In the genomic region with DNA sequence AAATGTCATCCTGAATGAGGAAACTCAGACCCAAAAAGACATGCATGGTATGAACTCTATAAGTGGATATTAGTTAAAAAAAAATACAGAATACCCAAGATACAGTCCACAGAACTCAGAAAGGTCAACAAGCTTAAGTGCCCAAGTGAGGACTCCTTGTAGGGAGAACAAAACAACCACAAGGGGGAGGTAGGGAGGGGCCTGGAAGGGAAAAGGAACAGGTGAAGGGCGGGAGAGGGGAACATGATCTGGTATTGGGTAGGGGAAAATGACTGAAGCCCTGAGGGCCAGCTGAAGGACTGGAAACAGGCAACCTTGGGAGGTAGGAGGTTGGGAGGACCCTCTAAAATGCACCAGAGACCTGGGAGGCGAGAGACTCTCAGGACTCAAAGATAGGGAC, we compare ENCODE assay signal across 21 mouse cellular contexts.
DNase-seq lines count a peak whose midpoint lies in the region; ATAC-seq and TF ChIP-seq lines count a peak whose summit lies in the region.
"Had no signal": no experiment of that assay in that cellular context is flagged by ENCODE, and none has a peak within 500 bp of the region (broad histone marks: within the 10 kb centered on the region; RNA-seq: fewer than 3 reads in every experiment).

No protein-coding gene starts in this region.

- TF ChIP-seq RAD21 in MEL (IDR thresholded peaks at IDR 0.05; ENCODE audit: low read depth, low read length) = no peak; the same call in 1 of the 2 replicates

- no peaks in the 10 kb centered on the region for H3K36me3 ChIP-seq in lung, postnatal 0 days (ENCODE audit: insufficient read depth, low read length)
- no peaks in the 10 kb centered on the region for H3K36me3 ChIP-seq in MEL (ENCODE audit: control insufficient read depth in 1 of 2, insufficient read depth in 2 of 2, low read length in 2 of 2)
- H3K36me3 ChIP-seq in liver, embryonic 12.5 days = no peaks in the 10 kb centered on the region
- no peaks in the 10 kb centered on the region for H3K36me3 ChIP-seq in thymus, adult 2 months (ENCODE audit: control insufficient read depth, insufficient read depth, low read length)
- H3K36me3 ChIP-seq: embryonic facial prominence, embryonic 12.5 days; lung, embryonic 15.5 days had no signal

- H3K9ac ChIP-seq in lung, postnatal 0 days (replicated peaks; ENCODE audit: low read depth) = no peak overlapping the region
- H3K9ac ChIP-seq in MEL (ENCODE audit: control insufficient read depth, low read depth, low read length, poor library complexity, severe bottlenecking) = no peak overlapping the region
- H3K9ac ChIP-seq in liver, embryonic 12.5 days = no peak overlapping the region
- H3K9ac ChIP-seq: embryonic facial prominence, embryonic 12.5 days; forebrain, embryonic 13.5 days; hindbrain, embryonic 15.5 days; lung, embryonic 15.5 days; neural tube, embryonic 12.5 days had no signal

- no peaks in the 10 kb centered on the region for H3K79me2 ChIP-seq in MEL (ENCODE audit: control insufficient read depth, insufficient read depth, low read length, poor library complexity)

- no peaks in the 10 kb centered on the region for H3K4me1 ChIP-seq in lung, postnatal 0 days (ENCODE audit: insufficient read depth, low read depth, low read length)
- H3K4me1 ChIP-seq in MEL (ENCODE audit: control insufficient read depth in 1 of 2, insufficient read depth in 2 of 2, low read length in 2 of 2) = no peaks in the 10 kb centered on the region
- peaks cover 24% of the 10 kb centered on the region for H3K4me1 ChIP-seq in liver, embryonic 12.5 days
- H3K4me1 ChIP-seq in thymus, adult 2 months (replicated peaks; ENCODE audit: control insufficient read depth, insufficient read depth, low read length) = no peaks in the 10 kb centered on the region
- H3K4me1 ChIP-seq: embryonic facial prominence, embryonic 12.5 days; forebrain, embryonic 13.5 days; hindbrain, embryonic 15.5 days; lung, embryonic 15.5 days; neural tube, embryonic 12.5 days had no signal

- no peak overlapping the region for H3K4me2 ChIP-seq in lung, postnatal 0 days (replicated peaks; ENCODE audit: low read depth, low read length)
- no peak overlapping the region for H3K4me2 ChIP-seq in liver, embryonic 12.5 days
- H3K4me2 ChIP-seq: embryonic facial prominence, embryonic 12.5 days; forebrain, embryonic 13.5 days; hindbrain, embryonic 15.5 days; lung, embryonic 15.5 days; midbrain, embryonic 11.5 days; neural tube, embryonic 12.5 days had no signal

- 32% methylated on average over 2 of the region's 2 CpGs for WGBS in lung, postnatal 0 days
- WGBS in liver, embryonic 12.5 days (ENCODE audit: insufficient replicate concordance) = 53% methylated on average over 2 of the region's 2 CpGs
- 51% methylated on average over 2 of the region's 2 CpGs for WGBS in thymus, adult 2 months

- no peak for DNase-seq in lung, postnatal 0 days (ENCODE audit: low spot score)
- no peak for DNase-seq in lung, postnatal 4 days
- peak; percentile 23 for DNase-seq in MEL (ENCODE audit: low read depth, low spot score)
- no peak for DNase-seq in thymus, adult 2 months
- no peak for DNase-seq in adrenal gland, postnatal 36 days
- no peak for DNase-seq in T-cell, adult 2 months (ENCODE audit: low spot score)
- DNase-seq: cerebellum, adult 9-10 months; gastrocnemius, postnatal 10 days; heart, adult 18-20 months; heart, postnatal 4 days; kidney, adult 11 months; left cerebral cortex, postnatal 4 days; spleen, adult 18-20 months had no signal

- 0 out of 2 replicates have a peak, but pooled peaks have one; percentile 8 for TF ChIP-seq CTCF in lung, postnatal 0 days (IDR thresholded peaks at IDR 0.05)
- peak in 2 of 3 experiments; percentile 10 to 15; a peak in 1 of 6 replicates for TF ChIP-seq CTCF in MEL (IDR thresholded peaks at IDR 0.05 in 2 of 3, conservative IDR thresholded peaks at IDR 0.05 in 1 of 3; ENCODE audit: control insufficient read depth in 1 of 3, insufficient read depth in 1 of 3, low read depth in 2 of 3, low read length in 3 of 3, poor library complexity in 1 of 3, severe bottlenecking in 1 of 3)
- TF ChIP-seq CTCF in thymus, adult 2 months (IDR thresholded peaks at IDR 0.05; ENCODE audit: borderline replicate concordance, control insufficient read depth, extremely low read depth, insufficient read depth, low read length, poor library complexity) = no peak

- no peak overlapping the region for H3K27ac ChIP-seq in lung, postnatal 0 days (ENCODE audit: low read length)
- no peak overlapping the region for H3K27ac ChIP-seq in MEL (ENCODE audit: control insufficient read depth, low read depth, low read length)
- no peak overlapping the region for H3K27ac ChIP-seq in liver, embryonic 12.5 days
- no peak overlapping the region for H3K27ac ChIP-seq in thymus, adult 2 months (ENCODE audit: control insufficient read depth, insufficient read depth, low read length)
- H3K27ac ChIP-seq: embryonic facial prominence, embryonic 12.5 days; forebrain, embryonic 13.5 days; hindbrain, embryonic 15.5 days; lung, embryonic 15.5 days; neural tube, embryonic 12.5 days had no signal

- ATAC-seq in lung, postnatal 0 days = no peak
- ATAC-seq in liver, embryonic 12.5 days = peak; percentile 48; the same call in 1 of the 2 replicates
- ATAC-seq: forebrain, embryonic 13.5 days had no signal

- no peak for TF ChIP-seq EP300 in lung, postnatal 0 days (IDR thresholded peaks at IDR 0.05)
- TF ChIP-seq EP300 in MEL (IDR thresholded peaks at IDR 0.05; ENCODE audit: low read depth in 1 of 2, low read length in 2 of 2) = no peak

- no peak for TF ChIP-seq POLR2A in MEL (IDR thresholded peaks at IDR 0.05; ENCODE audit: control insufficient read depth in 1 of 2, insufficient read depth in 1 of 2, low read depth in 1 of 2, low read length in 2 of 2, poor library complexity in 1 of 2)
- TF ChIP-seq POLR2A in thymus, adult 2 months (IDR thresholded peaks at IDR 0.05; ENCODE audit: control insufficient read depth, extremely low read depth, insufficient read depth, low read length, poor library complexity) = no peak

- H3K9me3 ChIP-seq in lung, postnatal 0 days (ENCODE audit: low read length) = no peaks in the 10 kb centered on the region
- H3K9me3 ChIP-seq in MEL (replicated peaks; ENCODE audit: insufficient read depth, low read length) = no peaks in the 10 kb centered on the region
- no peaks in the 10 kb centered on the region for H3K9me3 ChIP-seq in liver, embryonic 12.5 days (replicated peaks)
- H3K9me3 ChIP-seq: embryonic facial prominence, embryonic 12.5 days; forebrain, embryonic 13.5 days; hindbrain, embryonic 15.5 days; lung, embryonic 15.5 days; neural tube, embryonic 12.5 days had no signal

- H3K4me3 ChIP-seq in lung, postnatal 0 days (ENCODE audit: low read depth, low read length) = no peak overlapping the region
- no peak overlapping the region for H3K4me3 ChIP-seq in MEL (ENCODE audit: control insufficient read depth in 1 of 2, insufficient read depth in 1 of 2, low read depth in 2 of 2, low read length in 2 of 2)
- no peak overlapping the region for H3K4me3 ChIP-seq in liver, embryonic 12.5 days
- H3K4me3 ChIP-seq in thymus, adult 2 months (ENCODE audit: control insufficient read depth, insufficient read depth, low read length) = no peak overlapping the region
- H3K4me3 ChIP-seq: embryonic facial prominence, embryonic 12.5 days; erythroblast, embryonic 14.5 days; forebrain, embryonic 13.5 days; hindbrain, embryonic 15.5 days; lung, embryonic 15.5 days; neural tube, embryonic 12.5 days had no signal

- no peaks in the 10 kb centered on the region for H3K27me3 ChIP-seq in lung, postnatal 0 days (replicated peaks; ENCODE audit: insufficient read depth, low read length)
- no peaks in the 10 kb centered on the region for H3K27me3 ChIP-seq in MEL (ENCODE audit: control insufficient read depth in 1 of 2, insufficient read depth in 2 of 2, low read length in 2 of 2)
- H3K27me3 ChIP-seq in liver, embryonic 12.5 days (replicated peaks) = no peaks in the 10 kb centered on the region
- no peaks in the 10 kb centered on the region for H3K27me3 ChIP-seq in thymus, adult 2 months (ENCODE audit: control insufficient read depth, insufficient read depth, low read length)
- H3K27me3 ChIP-seq: embryonic facial prominence, embryonic 12.5 days; forebrain, embryonic 13.5 days; hindbrain, embryonic 15.5 days; lung, embryonic 15.5 days; neural tube, embryonic 12.5 days had no signal

TF ChIP-seq in MEL, 35 proteins besides CTCF, POLR2A, EP300 and RAD21:
- peak; percentile 35 for TF ChIP-seq SMC3 (IDR thresholded peaks at IDR 0.05; ENCODE audit: low read depth, low read length)
- no peak for TF ChIP-seq USF1 (IDR thresholded peaks at IDR 0.05; ENCODE audit: low read depth, low read length)
TF ChIP-seq in MEL: peak in this region for 1.
